Mouse (Mus musculus) hindlimb bud, embryonic 11.5 days (tissue): ENCODE results near the gene Gm26620.

ENCODE experiments used
- DNase-seq: peaks from one replicate; pipeline ENCODE4 v3.0.0-alpha.2; 2012; ENCODE audit warnings: low read depth, low spot score; ENCODE audit errors: extremely low spot score

Gene Gm26620

DNA sequence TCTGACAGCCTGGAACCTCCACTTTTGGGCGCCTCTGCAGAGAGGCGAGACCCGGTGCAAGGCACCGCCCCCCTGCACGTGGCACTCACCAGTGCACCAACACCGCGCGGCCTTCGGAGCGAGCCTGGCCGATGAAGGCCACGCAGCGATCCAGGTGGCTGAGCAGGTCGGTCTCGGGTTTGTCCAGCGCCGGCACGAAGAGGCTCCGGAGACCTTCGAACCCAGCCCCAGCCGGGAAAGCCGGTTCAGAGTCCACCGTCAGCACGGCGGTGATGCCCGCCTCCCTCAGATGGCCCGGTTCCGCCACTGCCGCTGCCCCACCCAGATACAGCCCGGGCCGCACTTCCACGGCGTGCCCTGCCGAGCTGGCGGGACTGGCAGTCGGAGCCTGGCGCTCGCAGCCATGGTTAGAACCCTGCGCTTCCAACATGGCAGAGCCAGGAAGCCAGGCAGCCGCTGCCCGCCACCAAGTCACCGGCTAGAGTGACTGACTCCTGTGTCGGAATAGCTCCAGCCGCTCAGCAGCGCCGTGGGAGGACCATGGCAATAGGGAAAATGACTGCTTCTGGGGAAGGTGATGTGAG lies at the start of gene Gm26620, which contains the start of gene Dusp12:
Gene Gm26620 (plus strand): TSS at position 88 of the 584 bp plus-strand sequence.
Gene Dusp12 (minus strand): TSS at position 563 of the 584 bp plus-strand sequence.
- no peak for DNase-seq

DNA sequence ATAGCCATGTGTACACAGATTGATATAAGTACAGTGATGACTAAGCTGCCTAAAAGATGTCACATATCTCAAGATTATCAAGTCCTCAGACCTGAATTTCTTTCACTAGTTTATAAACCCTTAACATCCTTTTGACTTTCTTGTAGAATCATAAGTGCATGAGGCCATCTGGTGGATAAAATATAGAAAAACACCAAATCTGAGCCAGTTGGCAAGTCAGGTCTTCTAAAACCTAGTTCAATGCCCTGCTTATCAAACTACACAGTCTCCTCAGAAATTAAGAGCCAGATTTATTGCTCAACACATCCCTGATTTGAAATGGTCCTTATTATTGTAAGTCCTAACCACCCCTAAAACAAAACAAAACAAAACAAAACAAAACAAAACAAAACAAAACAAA lies 45.2 kb upstream of the Gm26620 start:
- DNase-seq = no peak

DNA sequence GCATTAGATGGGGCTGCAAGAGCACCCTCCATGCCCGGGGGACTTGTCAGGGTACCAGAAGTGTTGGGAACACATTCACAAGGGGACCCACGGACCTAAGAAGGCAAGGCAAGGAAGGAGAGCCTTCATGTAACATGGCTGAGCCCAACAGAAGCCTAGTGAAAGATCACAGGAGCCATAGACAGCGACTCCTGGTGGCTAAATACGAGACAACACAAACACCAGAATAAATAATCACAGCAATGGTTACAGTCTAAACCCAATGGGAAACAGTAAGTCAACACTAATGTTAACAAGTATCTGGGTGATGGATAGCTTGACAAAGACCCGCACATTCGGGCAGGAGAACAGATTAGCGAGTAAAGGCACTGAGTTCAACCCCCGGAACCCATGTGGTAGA lies 40.5 kb upstream of the Gm26620 start:
- no peak for DNase-seq

DNA sequence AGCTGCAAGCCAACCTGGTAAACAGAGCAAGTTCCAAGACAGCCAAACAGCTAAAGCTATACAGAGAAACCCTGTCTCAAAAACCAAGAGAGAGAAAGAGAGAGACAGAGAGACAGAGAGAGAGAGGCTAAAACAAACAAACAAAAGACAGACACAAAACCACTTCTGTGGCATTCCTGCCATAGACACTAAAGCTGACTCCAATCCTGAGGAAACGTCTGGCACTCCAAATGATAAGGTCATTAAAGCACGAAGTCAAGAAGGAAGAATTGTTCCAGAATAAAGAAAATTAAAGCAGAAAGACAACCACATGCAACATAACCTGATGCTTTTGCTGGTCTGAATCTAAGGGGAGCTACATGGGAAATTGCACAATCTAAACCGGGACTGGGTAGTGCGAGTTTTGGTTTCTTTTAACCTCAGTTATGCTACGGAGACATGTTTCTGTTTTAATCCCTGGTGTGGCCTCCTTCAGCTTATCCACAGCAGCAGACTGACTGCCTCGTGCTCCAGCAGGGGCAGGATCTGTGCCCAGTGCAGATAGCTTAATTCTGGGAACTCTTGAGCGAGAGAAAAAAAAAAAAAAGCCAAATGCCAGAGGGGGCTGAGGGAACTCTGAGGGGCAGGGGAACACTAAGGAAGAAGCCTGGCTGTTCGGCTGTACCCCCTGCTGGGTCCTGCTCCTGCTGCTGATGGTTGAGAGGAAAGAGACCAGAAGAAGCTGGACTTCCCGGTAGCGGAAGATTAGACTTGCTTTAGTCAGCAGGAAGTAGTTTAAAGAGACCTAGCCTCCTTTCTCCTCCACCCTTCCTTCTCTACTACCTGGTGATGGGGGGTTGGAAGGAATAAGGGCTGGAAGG lies 39.2 kb upstream of the Gm26620 start:
- no peak for DNase-seq

DNA sequence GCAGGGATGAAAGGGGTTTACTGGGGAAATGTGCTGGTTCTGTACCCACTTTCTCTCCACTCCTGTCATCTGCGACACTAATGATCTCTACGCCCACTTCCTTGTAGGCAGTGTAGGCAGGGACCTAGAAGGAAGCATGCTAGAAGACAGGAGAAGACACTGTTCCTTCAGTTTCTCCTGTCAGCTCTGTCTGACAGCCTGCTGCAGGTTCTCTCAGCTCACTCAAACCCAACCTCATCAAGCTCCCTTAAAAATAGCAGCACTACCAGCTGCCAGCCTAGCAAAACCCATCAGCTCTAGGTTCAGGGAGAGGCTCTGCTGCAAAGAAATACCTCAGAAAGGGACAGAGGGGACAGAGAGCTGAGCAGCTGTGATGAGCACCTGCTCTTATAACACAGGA lies 34.9 kb upstream of the Gm26620 start:
- DNase-seq = no peak

DNA sequence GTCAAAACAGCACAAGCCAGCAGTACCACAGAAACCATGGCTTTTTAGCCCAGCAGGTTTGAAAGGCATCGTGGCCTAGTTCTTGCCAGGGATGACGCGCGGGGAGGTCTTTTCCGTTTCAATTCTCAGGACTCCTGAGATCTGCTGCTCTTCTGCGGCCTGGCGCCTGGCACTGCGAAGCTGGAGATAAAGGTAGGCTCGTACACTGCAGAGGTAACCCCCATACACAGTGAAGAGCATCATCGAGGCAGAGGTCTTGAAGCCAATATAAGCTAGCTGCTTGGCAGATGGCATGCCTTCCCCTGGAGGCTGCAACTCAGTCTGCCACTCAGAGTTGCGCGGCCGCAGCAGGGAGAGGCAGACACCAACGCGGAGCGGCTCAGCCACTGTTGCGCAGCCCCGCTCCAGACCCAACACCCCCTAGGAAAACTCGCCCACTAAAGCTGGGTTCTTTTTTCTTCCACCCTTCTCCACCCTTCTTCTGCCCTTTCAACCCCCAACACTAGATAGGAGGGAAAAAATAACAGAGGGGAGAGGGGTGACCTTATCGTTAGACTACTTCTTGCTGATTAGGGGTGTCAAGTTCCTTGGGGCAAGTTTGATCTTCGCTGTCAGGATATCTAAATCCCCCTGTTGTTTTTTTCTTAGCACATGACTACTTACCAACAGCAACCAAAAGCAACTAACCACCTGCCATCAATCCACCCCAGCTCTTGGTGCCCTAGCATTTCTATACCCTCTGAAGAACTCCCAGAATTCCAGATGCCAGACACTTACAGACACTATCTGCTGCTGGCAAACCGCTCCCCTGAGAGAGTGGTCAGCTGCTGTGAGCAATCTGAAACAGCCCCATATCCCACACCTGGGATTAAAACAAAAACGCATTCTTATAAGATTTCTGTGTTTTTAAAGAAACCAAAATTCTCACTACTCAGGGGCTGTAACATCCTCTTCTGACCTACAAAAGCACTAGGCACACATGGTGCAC lies 33.9 kb upstream of the Gm26620 start:
- no peak for DNase-seq

- DNase-seq = no peak
Observed at GRCm38 (mm10) chr1:170853604-170854003, 31.3 kb upstream of the Gm26620 start.

- no peak for DNase-seq
Observed at GRCm38 (mm10) chr1:170855056-170855760, 29.7 kb upstream of the Gm26620 start.

DNA sequence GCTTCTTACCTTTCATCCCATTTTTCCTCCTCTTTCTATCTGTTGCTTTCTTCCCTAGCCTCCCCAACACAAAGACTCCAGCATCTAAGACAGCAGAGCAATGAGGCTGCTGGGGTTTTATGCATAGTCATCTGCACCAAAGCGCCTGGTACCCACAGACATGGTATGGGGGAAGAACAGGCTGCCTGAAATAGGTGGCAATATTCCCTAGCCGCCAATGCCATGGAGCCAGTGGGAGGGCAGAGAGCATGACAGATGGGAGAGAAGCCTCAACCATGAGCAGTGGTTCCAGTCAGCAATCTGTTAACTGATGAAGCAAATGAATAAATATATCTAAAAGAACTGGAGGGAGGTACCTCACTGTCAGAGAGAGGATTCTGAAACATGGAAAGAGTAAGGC lies 27.5 kb upstream of the Gm26620 start:
- no peak for DNase-seq

DNA sequence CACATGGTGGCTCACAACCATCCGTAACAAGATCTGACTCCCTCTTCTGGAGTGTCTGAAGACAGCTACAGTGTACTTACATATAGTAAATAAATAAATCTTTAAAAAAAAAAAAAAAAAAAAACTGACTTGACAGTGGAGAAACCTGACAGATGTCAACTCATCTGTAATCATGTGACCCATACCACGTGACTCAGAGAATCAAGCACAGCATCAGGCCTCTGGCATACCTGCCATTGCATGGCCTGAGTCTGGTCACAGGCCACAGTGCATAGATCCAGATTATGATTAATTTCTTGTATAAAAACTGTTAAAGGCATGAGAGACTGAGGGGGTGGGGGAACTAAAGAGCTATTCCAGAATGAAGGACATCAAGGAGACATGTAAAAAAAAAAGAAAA lies 26.0 kb upstream of the Gm26620 start:
- DNase-seq = no peak

DNA sequence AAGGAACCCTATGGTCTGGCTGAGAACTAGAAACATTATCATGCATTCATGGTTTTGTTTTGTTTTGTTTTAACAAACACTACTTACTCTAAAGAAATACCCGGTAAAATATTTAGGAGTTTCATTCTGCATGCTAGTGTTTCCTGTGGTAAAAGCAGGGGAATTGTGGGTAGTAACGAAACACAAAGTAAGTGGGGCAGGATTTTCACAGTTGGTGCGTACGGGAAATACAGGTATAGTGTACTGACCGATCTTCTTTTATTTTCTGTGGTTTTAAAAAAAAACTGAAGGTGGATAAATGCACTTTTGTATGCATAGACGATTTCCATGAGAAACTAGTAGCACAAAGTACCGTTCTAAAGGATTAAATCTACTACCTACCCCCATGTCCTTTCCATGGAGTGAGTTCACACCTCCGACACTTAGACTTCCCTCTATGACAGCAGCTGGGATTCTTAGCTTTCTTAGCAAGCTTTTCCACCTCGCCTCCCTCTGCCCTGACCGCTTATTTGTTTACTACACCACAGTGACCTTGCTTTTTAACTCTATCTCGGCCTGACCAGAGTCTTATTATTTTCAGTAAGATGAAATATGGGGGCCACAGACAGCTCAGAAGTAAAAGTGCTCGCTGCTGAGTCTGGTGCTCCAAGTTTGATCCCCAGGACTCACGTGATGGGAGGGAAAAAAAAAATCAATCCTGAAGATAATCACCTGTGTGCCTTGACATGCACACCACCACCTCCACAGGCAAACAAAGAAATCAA lies 23.0 kb upstream of the Gm26620 start:
- no peak for DNase-seq

- no peak for DNase-seq
Observed at GRCm38 (mm10) chr1:170862435-170862717, 22.5 kb upstream of the Gm26620 start.

DNA sequence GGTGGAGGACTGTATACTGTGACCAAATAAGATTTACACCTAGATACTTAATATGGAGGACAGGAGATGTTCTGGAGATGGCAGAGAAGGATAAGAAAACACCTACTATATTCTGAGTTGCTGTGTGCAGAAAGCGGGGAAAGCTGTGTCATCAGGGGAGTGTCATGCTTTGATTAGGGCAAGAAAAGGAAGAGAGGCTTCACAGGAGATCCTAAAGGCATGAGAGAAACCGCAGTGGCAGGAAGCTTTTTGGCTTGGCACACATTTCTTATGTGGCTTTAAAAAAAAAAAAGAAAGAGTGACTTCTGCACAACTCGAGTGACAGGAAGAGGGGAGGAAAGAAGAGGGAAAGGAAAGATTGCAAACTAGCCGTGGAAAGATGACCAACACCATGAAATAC lies 21.8 kb upstream of the Gm26620 start:
- no peak for DNase-seq

GRCm38 (mm10) chr1:170864234-170864633 lies 20.6 kb upstream of the Gm26620 start:
- DNase-seq = no peak

DNA sequence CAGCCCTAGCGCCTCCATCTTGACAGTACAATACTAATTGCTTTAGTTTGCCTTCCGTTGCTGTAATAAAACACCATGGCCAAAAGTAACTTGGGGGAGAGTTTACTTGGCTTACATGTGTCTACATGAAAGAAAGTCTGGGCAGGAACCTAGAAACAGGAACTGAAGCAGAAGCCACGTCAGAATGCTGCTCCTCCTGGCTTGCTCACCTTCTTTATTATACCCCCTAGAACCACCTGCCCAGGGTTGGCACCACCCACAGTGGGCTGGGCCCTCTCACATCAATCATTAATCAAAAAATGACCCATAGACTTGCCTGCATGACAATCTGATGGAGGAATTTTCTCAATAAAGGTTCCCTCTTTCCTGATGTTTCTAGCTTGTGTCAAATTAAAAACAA lies 20.1 kb upstream of the Gm26620 start:
- no peak for DNase-seq

GRCm38 (mm10) chr1:170865406-170865805 lies 19.5 kb upstream of the Gm26620 start:
- no peak for DNase-seq

- no peak for DNase-seq
Observed at GRCm38 (mm10) chr1:170866992-170867690, 17.7 kb upstream of the Gm26620 start.

DNA sequence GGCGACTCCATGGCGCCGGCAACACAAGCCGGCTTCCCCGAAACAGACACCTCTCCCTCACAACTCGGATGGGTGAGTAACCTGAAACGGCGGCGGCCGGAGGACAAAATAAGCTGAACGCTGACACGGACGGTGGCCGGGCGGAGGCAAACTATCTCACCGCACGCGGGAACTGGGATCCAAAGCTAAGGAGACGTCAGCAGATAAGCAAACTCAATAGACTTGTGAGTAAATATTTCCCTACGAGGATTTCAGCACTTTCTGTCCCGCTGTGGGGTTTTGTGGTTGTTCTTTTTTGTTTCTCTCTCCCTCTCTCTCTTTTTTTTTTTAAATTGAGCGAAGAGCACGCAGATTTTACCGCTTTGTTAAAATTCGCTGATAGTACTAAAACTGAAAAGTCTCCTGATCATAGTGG lies 17.2 kb upstream of the Gm26620 start, which contains the start of gene Atf6:
Gene Atf6 (minus strand): TSS at position 81 of the 415 bp plus-strand sequence.
- DNase-seq = peak; percentile 61

GRCm38 (mm10) chr1:170868107-170868904 lies 16.6 kb upstream of the Gm26620 start:
- peak; percentile 81 for DNase-seq
